Mouse (Mus musculus): ENCODE data around the gene Ppt2.

GRCm38 (mm10) chr17:34658591-34658990 is 30.3 kb upstream of the Ppt2 start:
- TF ChIP-seq EP300 (IDR thresholded peaks at IDR 0.05) (no peak), CTCF (IDR thresholded peaks at IDR 0.05) (no peak)
